Mouse (Mus musculus): ENCODE measurements at regions not wholly inside any gene's neighbourhood (a gene's known extent, or its start where the extent isn't known, plus 50 kb on each side); places are given as distances from the start of the nearest gene placed in this dataset.

- no peak for TF ChIP-seq CTCF (IDR thresholded peaks at IDR 0.05; ENCODE audit: insufficient read depth, low read length)
- no peak for TF ChIP-seq POLR2A (IDR thresholded peaks at IDR 0.05; ENCODE audit: borderline replicate concordance, extremely low read depth, low read depth, low read length)
Observed at GRCm38 (mm10) chr4:84011941-84012340, 486.6 kb downstream of the Ccdc171 start.
